Mouse (Mus musculus) yolk sac, embryonic 10.5 days (tissue): Measurements from ENCODE around the gene Sim2.

Experiments used
- DNase-seq: peaks from one replicate; pipeline ENCODE4 v3.0.0-alpha.2; 2017; ENCODE audit warnings: low spot score

Sim2 gene

DNA sequence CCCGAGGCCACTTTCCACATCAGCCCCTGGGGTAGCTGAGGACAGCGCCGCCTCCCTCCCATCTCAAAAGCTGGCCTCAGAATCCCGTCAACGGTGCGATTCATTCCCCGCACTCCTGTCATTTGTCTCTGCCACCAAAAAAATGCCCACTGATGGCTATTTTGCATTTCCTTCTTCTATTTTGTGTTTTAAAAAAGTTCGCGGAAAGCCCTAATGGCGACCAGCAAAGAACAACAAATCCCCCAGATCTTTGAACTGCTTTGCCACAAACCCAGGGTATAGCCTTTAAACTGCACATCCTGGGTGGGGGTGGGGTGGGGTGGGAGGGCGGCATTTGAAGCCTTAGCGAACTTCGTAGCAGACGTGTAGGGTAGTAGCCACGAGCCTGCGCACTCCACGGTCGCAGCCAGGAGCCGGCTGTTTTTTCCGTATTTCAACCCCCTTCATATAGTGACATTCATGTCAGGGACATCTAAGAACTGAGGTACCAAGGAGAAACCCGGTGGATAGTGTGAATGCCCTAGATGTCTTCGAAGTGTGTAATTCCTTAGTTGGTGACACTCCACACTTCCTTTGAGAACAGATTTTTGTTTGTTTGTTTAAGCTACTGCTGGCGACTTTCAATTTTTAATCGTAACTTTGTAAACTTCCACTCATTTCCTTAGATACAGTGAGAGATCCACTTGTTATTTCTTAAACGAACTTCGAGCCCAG, 10.5 kb downstream of the Sim2 start:
- DNase-seq: no peak

DNA sequence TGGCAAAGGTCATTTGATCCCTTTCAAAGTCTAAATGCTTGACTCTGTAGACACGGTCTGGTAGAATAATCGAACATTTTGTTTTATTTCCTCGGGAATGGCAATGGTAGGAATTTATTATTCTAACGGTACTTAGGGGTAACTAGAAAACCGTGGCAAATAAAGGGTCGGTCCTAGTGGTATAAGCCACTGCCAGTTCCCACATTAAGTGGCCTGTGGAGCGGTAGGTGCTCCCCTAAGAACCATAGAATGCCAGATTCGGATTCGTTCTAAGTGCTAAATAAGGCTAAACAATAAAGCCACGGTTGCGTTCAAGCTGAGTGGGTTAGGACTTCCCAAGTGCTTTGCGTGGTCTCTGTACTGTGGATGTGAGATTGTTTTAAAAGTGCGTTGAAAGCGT, 11.7 kb downstream of the Sim2 start:
- DNase-seq: no peak

DNA sequence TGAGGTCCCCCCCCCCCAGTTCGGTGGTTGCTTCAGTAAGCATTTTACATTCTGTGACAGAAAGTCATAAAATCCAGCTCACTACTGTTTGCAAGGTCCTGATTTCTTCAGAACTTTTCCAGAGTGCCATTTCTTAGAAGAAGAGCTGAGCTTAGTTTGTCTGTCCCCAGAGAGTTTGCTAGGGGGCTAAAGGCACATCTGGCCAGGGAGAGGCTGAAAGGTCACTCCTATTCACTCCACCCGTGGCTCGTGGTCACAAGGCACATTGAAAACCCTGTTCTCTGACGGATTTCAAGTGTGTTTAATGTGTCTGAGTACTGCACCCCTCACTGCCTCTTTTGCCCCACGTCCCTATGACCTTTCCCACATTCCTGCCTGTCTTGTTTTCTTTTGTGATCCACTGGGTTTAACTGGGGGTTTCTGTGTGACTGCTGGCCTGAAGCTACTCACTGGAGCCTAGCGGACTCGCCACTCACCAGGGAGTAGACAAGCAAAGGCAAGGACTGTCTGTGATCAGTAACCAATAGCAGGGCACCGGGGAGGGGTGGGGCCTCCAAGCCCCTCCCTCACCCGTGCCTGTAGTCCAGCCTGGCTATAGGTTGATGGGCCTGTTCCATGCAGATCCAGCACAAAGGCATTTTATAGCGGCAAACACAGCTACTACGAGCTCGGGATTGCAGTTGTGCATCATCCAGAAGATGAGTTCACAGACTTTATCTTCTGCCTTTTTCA, 13.2 kb downstream of the Sim2 start:
- no peak for DNase-seq

DNA sequence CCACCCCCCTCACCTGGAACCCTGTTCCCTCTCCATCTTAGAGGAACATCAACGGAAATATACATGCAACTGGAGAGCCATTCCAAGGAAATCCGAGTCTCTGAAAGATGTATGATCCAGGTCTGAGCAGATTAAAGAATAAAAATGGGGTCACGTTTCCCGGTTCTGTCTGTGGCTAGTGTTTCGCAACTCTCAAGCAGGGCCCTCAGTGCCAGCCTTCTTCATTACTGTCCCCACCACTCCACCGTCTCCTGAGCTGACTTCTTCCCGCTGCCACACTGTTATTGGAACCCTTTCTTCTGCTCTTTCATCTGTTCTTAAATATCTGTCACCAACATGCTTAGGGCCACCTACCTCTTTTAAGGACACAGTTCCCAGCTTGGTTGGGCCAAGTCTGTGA, 28.4 kb downstream of the Sim2 start:
- no peak for DNase-seq

DNA sequence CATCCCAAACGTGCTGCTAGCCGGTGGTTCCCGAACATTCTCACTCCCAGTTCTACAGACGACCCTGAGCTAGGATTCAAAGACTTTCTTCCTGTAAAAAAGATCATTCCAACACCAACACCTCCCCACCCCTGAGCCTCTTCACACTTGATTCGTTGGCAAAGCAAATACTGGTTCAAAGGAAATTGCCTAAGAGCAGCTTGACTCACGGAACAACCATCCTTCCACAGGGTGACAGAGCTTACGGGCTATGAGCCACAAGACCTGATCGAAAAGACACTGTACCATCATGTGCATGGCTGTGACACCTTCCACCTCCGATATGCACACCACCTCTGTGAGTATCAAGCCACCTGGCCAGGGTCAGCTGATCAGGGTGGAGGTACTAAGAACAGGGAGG, 30.0 kb downstream of the Sim2 start:
- no peak for DNase-seq

DNA sequence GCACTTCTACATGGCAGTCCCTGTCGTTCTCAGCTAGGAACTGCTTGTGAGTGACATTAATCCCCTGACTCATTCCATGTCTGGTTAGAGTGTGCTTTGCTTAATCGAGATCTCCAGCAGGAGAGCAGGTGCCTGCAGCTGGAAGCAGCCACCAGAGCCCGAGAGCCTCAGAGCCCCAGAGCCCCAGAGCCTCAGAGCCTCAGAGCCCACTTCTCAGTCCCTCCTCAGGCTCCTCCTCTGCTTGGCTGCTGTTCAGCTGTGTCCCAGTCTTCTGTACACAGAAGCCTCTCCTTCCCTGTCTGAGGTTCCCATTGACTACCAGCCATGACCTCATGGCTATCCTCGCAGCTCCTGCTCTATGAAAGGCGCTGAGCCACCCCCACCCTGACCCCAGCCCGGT, 32.6 kb downstream of the Sim2 start:
- DNase-seq: no peak

DNA sequence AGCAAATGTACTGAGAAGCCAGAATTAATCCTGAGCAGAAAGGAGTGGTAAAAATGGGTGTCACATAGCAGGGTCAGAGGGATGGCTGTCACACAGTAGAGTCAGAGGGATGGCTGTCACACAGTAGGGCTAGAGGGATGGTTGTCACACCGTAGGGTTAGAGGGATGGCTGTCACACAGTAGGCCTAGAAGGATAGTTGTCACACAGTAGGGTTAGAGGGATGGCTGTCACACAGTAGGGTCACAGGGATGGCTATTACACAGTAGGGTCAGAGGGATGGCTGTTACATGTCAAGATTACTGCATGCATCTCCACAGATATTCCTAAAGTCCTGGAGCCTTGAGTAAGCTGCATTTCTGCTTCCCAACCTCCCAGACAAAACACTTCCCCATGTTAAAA, 33.7 kb downstream of the Sim2 start:
- no peak for DNase-seq

DNA sequence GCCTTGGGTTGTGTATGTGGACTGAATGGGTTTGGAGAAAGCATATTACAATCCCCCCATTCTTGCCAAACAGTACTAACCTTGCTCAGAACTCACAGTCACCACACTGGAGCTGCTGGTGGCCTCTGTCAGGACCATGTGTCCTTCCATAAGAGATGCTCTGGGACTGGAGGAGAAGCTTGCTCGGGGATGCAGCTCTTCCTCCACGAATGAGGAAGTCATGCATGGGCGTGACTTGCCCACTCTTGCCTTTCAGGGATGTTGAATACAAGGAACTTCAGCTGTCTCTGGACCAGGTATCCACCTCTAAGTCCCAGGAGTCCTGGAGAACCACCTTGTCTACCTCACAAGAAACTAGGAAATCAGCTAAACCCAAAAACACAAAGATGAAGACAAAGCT, 37.6 kb downstream of the Sim2 start:
- no peak for DNase-seq

GRCm38 (mm10) chr16:94123247-94123646, 38.5 kb downstream of the Sim2 start:
- no peak for DNase-seq

DNA sequence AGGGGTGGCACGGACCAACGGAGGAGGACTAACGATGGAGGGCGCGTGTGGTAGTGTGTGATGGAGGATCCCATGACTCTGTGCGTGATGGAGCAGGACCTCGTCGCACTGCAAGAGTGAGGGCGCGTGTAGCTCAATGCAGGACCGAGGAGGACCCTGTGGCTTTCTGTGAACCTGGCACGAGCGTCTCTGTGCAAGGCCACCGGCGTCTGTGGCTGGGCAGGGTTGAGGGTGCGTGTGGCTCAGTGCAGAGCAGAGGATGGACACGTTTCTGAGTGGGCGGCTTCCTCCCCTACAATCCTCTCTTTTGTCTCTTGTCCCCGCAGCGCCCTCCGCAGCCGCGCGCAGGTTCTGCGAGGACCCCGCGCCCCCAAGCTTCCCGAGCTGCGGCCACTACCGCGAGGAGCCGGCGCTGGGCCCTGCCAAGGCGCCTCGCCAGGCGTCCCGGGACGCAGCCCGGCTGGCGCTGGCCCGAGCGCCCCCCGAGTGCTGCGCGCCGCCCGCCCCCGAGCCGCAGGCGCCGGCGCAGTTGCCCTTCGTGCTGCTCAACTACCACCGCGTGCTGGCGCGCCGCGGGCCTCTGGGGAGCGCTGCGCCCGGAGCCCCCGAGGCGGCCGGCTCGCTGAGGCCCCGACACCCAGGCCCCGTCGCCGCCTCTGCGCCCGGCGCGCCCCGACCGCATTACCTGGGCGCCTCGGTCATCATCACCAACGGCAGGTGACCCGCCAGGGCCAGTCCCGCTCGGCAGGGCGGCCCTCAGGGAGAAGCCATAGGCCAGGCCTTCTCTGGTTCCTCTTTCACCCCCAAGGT, 40.6 kb downstream of the Sim2 start:
- no peak for DNase-seq

GRCm38 (mm10) chr16:94126200-94126599, 41.5 kb downstream of the Sim2 start:
- no peak for DNase-seq

GRCm38 (mm10) chr16:94128236-94128835, 43.6 kb downstream of the Sim2 start:
- DNase-seq: no peak

GRCm38 (mm10) chr16:94134218-94134617, 49.5 kb downstream of the Sim2 start:
- no peak for DNase-seq

DNA sequence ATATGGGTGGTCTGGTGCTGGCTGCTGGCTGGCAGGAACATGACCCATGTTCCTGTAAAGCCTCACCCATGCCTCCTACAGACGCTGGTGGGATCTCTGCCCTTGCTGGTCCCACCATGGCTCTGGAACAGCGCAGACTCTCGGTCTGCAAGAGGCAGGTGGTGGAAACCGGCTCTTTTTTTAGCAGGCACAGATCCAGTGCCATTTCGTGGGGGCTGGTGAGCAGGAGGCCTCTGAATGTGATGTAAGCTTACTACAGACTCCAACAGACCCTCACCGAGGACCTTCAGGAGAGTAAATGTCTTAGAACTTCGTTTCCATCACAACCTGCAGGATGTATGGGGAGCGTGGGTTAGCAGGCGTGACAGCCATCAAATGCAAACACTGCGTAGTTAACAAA, 56.0 kb downstream of the Sim2 start:
- DNase-seq: no peak

GRCm38 (mm10) chr16:94143325-94143724, 58.6 kb downstream of the Sim2 start:
- no peak for DNase-seq

DNA sequence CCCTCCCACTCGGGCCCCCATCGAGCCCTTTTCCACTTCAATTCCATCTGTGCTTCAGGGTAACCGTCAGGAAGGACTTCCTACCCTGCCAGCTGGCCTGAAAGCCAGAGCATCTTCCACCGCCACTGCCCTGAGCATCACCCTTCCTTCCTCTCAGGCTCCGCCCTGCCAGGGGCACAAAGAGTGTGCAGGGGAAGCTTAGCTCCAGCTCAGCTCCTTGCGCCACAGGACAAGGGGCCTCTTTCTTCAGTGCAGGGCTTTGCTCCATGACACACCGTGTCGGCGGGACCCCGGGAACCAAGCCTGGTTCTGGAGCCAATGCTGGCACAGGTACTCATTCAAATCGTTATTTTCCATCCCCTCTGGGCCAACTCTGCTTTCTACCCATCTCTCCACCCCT, 63.4 kb downstream of the Sim2 start:
- no peak for DNase-seq

GRCm38 (mm10) chr16:94150125-94151103, 65.7 kb downstream of the Sim2 start:
- no peak for DNase-seq

DNA sequence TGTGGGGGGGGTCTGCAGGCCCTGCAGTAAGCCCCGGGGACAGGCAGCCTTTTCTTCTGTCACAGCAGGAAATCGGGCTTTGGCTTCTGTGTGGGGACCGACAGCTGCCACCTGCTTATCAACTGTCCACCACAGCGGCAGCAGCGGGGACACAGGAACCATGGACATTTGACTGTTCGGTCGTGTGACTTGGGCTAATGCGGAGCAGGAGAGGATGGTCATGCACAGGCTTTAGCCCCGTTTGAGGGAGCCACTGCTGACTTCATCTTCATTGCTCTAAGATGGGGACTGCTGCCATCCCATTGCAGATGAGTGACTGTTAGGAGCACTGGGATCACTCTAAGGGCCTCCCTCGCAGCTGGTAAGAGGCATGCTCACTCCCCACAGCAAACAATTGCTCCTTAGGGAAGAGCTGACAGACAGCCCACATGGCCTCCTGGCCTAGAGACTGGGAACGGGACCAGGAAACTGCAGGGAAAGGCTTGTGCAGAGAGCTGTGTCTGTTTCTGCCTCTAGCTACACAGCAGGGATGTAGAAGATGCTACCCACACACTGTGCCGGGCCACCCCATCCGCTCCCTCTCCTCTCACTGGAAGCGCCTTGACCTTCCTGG, 70.4 kb downstream of the Sim2 start:
- no peak for DNase-seq

GRCm38 (mm10) chr16:94157819-94158218, 73.1 kb downstream of the Sim2 start:
- no peak for DNase-seq

DNA sequence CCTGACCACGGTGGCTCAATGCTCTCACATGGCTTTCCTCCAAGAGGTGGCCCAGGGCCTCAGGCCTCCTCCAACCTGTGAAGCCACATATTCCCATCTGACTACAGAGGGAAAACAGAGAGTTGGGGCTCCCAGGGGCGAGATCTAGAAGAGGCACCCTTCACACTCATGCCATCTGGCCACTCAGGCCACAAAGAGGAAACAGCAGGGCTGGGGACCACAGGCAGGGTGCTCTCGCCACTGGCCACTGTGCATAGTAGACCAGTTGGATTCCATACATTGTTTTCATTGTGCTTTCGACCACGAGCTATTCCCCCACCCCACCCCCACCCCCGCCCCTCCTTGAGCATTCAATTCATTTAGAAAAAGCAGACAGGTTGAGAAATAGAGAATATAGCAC, 77.3 kb downstream of the Sim2 start:
- no peak for DNase-seq

GRCm38 (mm10) chr16:94163051-94163450, 78.3 kb downstream of the Sim2 start:
- DNase-seq: no peak
